ENCODE assay signal across 24 mouse cellular contexts in genomic region chr6:110247490-110247889, GRCm38 (mm10).
A peak's percentile ranks its signal among the peaks of the same experiment; 100 is the strongest.
DNase-seq lines count a peak whose midpoint lies in the region; ATAC-seq and TF ChIP-seq lines count a peak whose summit lies in the region.
"Had no signal": no experiment of that assay in that cellular context is flagged by ENCODE, and none has a peak within 500 bp of the region (broad histone marks: within the 10 kb centered on the region; RNA-seq: fewer than 3 reads in every experiment).

No protein-coding gene starts in this region.

- ATAC-seq in forebrain, embryonic 14.5 days: no peak
- ATAC-seq in forebrain, postnatal 0 days: no peak
- peak; percentile 75; the same call in 1 of the 2 replicates for ATAC-seq in lung, embryonic 14.5 days (ENCODE audit: insufficient read depth)
- ATAC-seq: activated CD4-positive, CD25-positive, alpha-beta regulatory T cell, adult 4 months; CD4-positive, CD25-positive, alpha-beta regulatory T cell, adult 4 months; intestine, embryonic 16.5 days; Patski had no signal

- no peaks in the 10 kb centered on the region for H3K36me3 ChIP-seq in forebrain, embryonic 14.5 days (ENCODE audit: control insufficient read depth, insufficient read depth, low read length)
- H3K36me3 ChIP-seq in forebrain, postnatal 0 days (ENCODE audit: insufficient read depth): no peaks in the 10 kb centered on the region
- H3K36me3 ChIP-seq in lung, embryonic 14.5 days (ENCODE audit: insufficient read depth): no peaks in the 10 kb centered on the region
- H3K36me3 ChIP-seq: embryonic facial prominence, embryonic 12.5 days; forebrain, embryonic 12.5 days; G1E; heart, embryonic 13.5 days; hindbrain, embryonic 13.5 days had no signal

- DNase-seq in cerebellum, postnatal 10 days: peak; percentile 1 to 17
- DNase-seq in cerebellum, postnatal 4 days (ENCODE audit: low spot score in 2 of 2): no peak
- peak; percentile 21 for DNase-seq in forebrain, embryonic 14.5 days (ENCODE audit: low spot score)
- DNase-seq in forebrain, postnatal 0 days: no peak
- peak; percentile 65 for DNase-seq in lung, embryonic 14.5 days
- no peak for DNase-seq in lung, adult 2 months
- DNase-seq in brain, embryonic 14.5 days (ENCODE audit: low read depth): peak; percentile 36
- no peak for DNase-seq in left cerebral cortex, adult 18-20 months (ENCODE audit: low spot score in 2 of 2)
- DNase-seq: adrenal gland, postnatal 14 days; B cell, adult 2 months; cerebellum, adult 18-20 months; cerebellum, adult 9-11 months; gastrocnemius, postnatal 36 days; heart, adult 11 months; heart, postnatal 36 days had no signal

- H3K4me1 ChIP-seq in forebrain, embryonic 14.5 days (ENCODE audit: control insufficient read depth, insufficient read depth, low read length): no peaks in the 10 kb centered on the region
- no peaks in the 10 kb centered on the region for H3K4me1 ChIP-seq in forebrain, postnatal 0 days (ENCODE audit: insufficient read depth)
- no peaks in the 10 kb centered on the region for H3K4me1 ChIP-seq in lung, embryonic 14.5 days (ENCODE audit: insufficient read depth)
- no peaks in the 10 kb centered on the region for H3K4me1 ChIP-seq in lung, adult 2 months (ENCODE audit: control insufficient read depth, insufficient read depth, low read length)
- H3K4me1 ChIP-seq: embryonic facial prominence, embryonic 12.5 days; forebrain, embryonic 12.5 days; heart, embryonic 13.5 days; hindbrain, embryonic 13.5 days had no signal

- no peak for TF ChIP-seq POLR2A in lung, adult 2 months (IDR thresholded peaks at IDR 0.05; ENCODE audit: borderline replicate concordance, extremely low read depth, low read depth, low read length)
- no peak for TF ChIP-seq POLR2A in brain, embryonic 14.5 days (IDR thresholded peaks at IDR 0.05; ENCODE audit: borderline replicate concordance, extremely low read depth, insufficient read depth, insufficient read length, poor library complexity, severe bottlenecking)

- WGBS in forebrain, embryonic 14.5 days: 80% methylated on average over 1 of the region's 1 CpGs
- WGBS in forebrain, postnatal 0 days: 46% methylated on average over 1 of the region's 1 CpGs
- 19% methylated on average over 1 of the region's 1 CpGs for WGBS in lung, embryonic 14.5 days
- WGBS in lung, adult 2 months: 32% methylated on average over 1 of the region's 1 CpGs

- H3K27me3 ChIP-seq in forebrain, embryonic 14.5 days (replicated peaks; ENCODE audit: control insufficient read depth, insufficient read depth, low read length): no peaks in the 10 kb centered on the region
- no peaks in the 10 kb centered on the region for H3K27me3 ChIP-seq in forebrain, postnatal 0 days (ENCODE audit: insufficient read depth, low read length)
- H3K27me3 ChIP-seq in lung, embryonic 14.5 days (ENCODE audit: insufficient read depth, low read length): no peaks in the 10 kb centered on the region
- H3K27me3 ChIP-seq: embryonic facial prominence, embryonic 12.5 days; forebrain, embryonic 12.5 days; heart, embryonic 13.5 days; hindbrain, embryonic 13.5 days had no signal

- H3K27ac ChIP-seq in forebrain, embryonic 14.5 days (ENCODE audit: low read depth, low read length): no peak overlapping the region
- no peak overlapping the region for H3K27ac ChIP-seq in forebrain, postnatal 0 days (ENCODE audit: low read depth, low read length)
- no peak overlapping the region for H3K27ac ChIP-seq in lung, embryonic 14.5 days (ENCODE audit: low read depth)
- H3K27ac ChIP-seq: embryonic facial prominence, embryonic 12.5 days; forebrain, embryonic 12.5 days; heart, embryonic 13.5 days; hindbrain, embryonic 13.5 days had no signal

- no peak overlapping the region for H3K9ac ChIP-seq in forebrain, embryonic 14.5 days (ENCODE audit: low read length)
- H3K9ac ChIP-seq in forebrain, postnatal 0 days: no peak overlapping the region
- H3K9ac ChIP-seq in lung, embryonic 14.5 days: no peak overlapping the region
- H3K9ac ChIP-seq: embryonic facial prominence, embryonic 12.5 days; forebrain, embryonic 12.5 days; heart, embryonic 13.5 days; hindbrain, embryonic 13.5 days had no signal

- no peak for TF ChIP-seq CTCF in forebrain, postnatal 0 days (IDR thresholded peaks at IDR 0.05; ENCODE audit: low read depth)
- TF ChIP-seq CTCF in lung, embryonic 14.5 days (IDR thresholded peaks at IDR 0.05; ENCODE audit: low read depth): no peak
- no peak for TF ChIP-seq CTCF in lung, adult 2 months (IDR thresholded peaks at IDR 0.05; ENCODE audit: insufficient read depth, low read length)
- TF ChIP-seq CTCF in brain, embryonic 14.5 days (IDR thresholded peaks at IDR 0.05; ENCODE audit: borderline replicate concordance, extremely low read depth, insufficient read depth, insufficient read length): no peak

- no peak overlapping the region for H3K4me2 ChIP-seq in forebrain, embryonic 14.5 days (ENCODE audit: low read length)
- H3K4me2 ChIP-seq in forebrain, postnatal 0 days (ENCODE audit: low read depth): no peak overlapping the region
- H3K4me2 ChIP-seq in lung, embryonic 14.5 days: no peak overlapping the region
- H3K4me2 ChIP-seq: embryonic facial prominence, embryonic 12.5 days; forebrain, embryonic 12.5 days; heart, embryonic 13.5 days; hindbrain, embryonic 13.5 days had no signal

- no peak overlapping the region for H3K4me3 ChIP-seq in forebrain, embryonic 14.5 days (ENCODE audit: low read depth, low read length)
- no peak overlapping the region for H3K4me3 ChIP-seq in forebrain, postnatal 0 days (ENCODE audit: low read depth, low read length)
- H3K4me3 ChIP-seq in lung, embryonic 14.5 days (ENCODE audit: low read depth, low read length): no peak overlapping the region
- no peak overlapping the region for H3K4me3 ChIP-seq in lung, adult 2 months (replicated peaks; ENCODE audit: extremely low read depth, low read depth, low read length)
- H3K4me3 ChIP-seq: embryonic facial prominence, embryonic 12.5 days; forebrain, embryonic 12.5 days; heart, embryonic 13.5 days; hindbrain, embryonic 13.5 days had no signal

- no peaks in the 10 kb centered on the region for H3K9me3 ChIP-seq in forebrain, embryonic 14.5 days (replicated peaks; ENCODE audit: control insufficient read depth, low read length)
- no peaks in the 10 kb centered on the region for H3K9me3 ChIP-seq in forebrain, postnatal 0 days (ENCODE audit: low read length)
- H3K9me3 ChIP-seq in lung, embryonic 14.5 days (ENCODE audit: low read depth, low read length): no peaks in the 10 kb centered on the region
- H3K9me3 ChIP-seq: embryonic facial prominence, embryonic 12.5 days; forebrain, embryonic 12.5 days; G1E; heart, embryonic 13.5 days; hindbrain, embryonic 13.5 days had no signal

Comparison
In these comparisons a context has a peak if more than half of its experiments do, and no peak if none do; other contexts are left out.
1. DNase-seq: peak in cerebellum, postnatal 10 days (2 of 2), forebrain, embryonic 14.5 days (single experiment), lung, embryonic 14.5 days (single experiment) and brain, embryonic 14.5 days (single experiment); none in cerebellum, postnatal 4 days (0 of 2), forebrain, postnatal 0 days (single experiment), lung, adult 2 months (single experiment) and left cerebral cortex, adult 18-20 months (0 of 2).